Mouse (Mus musculus): ENCODE measurements at regions not wholly inside any gene's neighbourhood (a gene's known extent, or its start where the extent isn't known, plus 50 kb on each side); places are given as distances from the start of the nearest gene placed in this dataset.
"Not testable (repeated sequence)": the region's sequence is repeated elsewhere in the genome, so short reads cannot be mapped to it uniquely, and the experiment has no call there.

- not testable (repeated sequence) for TF ChIP-seq POLR2A (IDR thresholded peaks at IDR 0.05; ENCODE audit: low read depth, low read length); CTCF (IDR thresholded peaks at IDR 0.05; ENCODE audit: borderline replicate concordance, insufficient read depth, low read length)
Measured at GRCm38 (mm10) chr14:53741246-53741645, 512.7 kb downstream of the Dad1 start.
